Mouse (Mus musculus): ENCODE measurements at regions not wholly inside any gene's neighbourhood (a gene's known extent, or its start where the extent isn't known, plus 50 kb on each side); places are given as distances from the start of the nearest gene placed in this dataset.
A peak's percentile ranks its signal among the peaks of the same experiment; 100 is the strongest.
"Not testable (repeated sequence)": the region's sequence is repeated elsewhere in the genome, so short reads cannot be mapped to it uniquely, and the experiment has no call there.

- no peaks in the 10 kb centered on the region for H3K36me3 ChIP-seq (ENCODE audit: insufficient read depth, low read length)
- no peaks in the 10 kb centered on the region for H3K9me3 ChIP-seq (ENCODE audit: low read length)
- no peaks in the 10 kb centered on the region for H3K4me1 ChIP-seq (ENCODE audit: insufficient read depth, low read length)
- ATAC-seq (ENCODE audit: low FRiP score, low TSS enrichment) = peak; percentile 57; the same call in 1 of the 2 replicates
- 59% methylated on average over 5 of the region's 5 CpGs for WGBS
- H3K27me3 ChIP-seq (ENCODE audit: insufficient read depth, low read length) = no peaks in the 10 kb centered on the region
- no peak overlapping the region for H3K4me2 ChIP-seq (replicated peaks; ENCODE audit: low read depth, low read length)
- no peak overlapping the region for H3K9ac ChIP-seq (replicated peaks; ENCODE audit: low read length)
- H3K27ac ChIP-seq (ENCODE audit: low read length) = no peak overlapping the region
- no peak overlapping the region for H3K4me3 ChIP-seq (ENCODE audit: low read length)
These were observed 523.8 kb downstream of the Tpm3-rs7 start for GRCm38 (mm10) chr14:113838237-113838636.

GRCm38 (mm10) chr14:113847836-113848235 lies 533.4 kb downstream of the Tpm3-rs7 start:
- H3K9me3 ChIP-seq (ENCODE audit: low read length); H3K27me3 ChIP-seq (ENCODE audit: insufficient read depth, low read length); H3K27ac ChIP-seq (ENCODE audit: low read length); H3K4me3 ChIP-seq (ENCODE audit: low read length); H3K4me2 ChIP-seq (replicated peaks; ENCODE audit: low read depth, low read length); H3K9ac ChIP-seq (replicated peaks; ENCODE audit: low read length); ATAC-seq (ENCODE audit: low FRiP score, low TSS enrichment); H3K36me3 ChIP-seq (ENCODE audit: insufficient read depth, low read length); H3K4me1 ChIP-seq (ENCODE audit: insufficient read depth, low read length): not testable (repeated sequence)
- WGBS = 90% methylated on average over 1 of the region's 1 CpGs

- Histone ChIP-seq H3K27ac (ENCODE audit: low read length) (no peak overlapping the region), H3K27me3 (ENCODE audit: insufficient read depth, low read length) (no peaks in the 10 kb centered on the region), H3K4me3 (ENCODE audit: low read length) (no peak overlapping the region), H3K4me1 (ENCODE audit: insufficient read depth, low read length) (no peaks in the 10 kb centered on the region), H3K36me3 (ENCODE audit: insufficient read depth, low read length) (no peaks in the 10 kb centered on the region), H3K9ac (replicated peaks; ENCODE audit: low read length) (no peak overlapping the region), H3K4me2 (replicated peaks; ENCODE audit: low read depth, low read length) (no peak overlapping the region), H3K9me3 (ENCODE audit: low read length) (no peaks in the 10 kb centered on the region)
- ATAC-seq (ENCODE audit: low FRiP score, low TSS enrichment) = no peak
- WGBS = 52% methylated on average over 4 of the region's 4 CpGs
These were observed 538.6 kb downstream of the Tpm3-rs7 start for GRCm38 (mm10) chr14:113852988-113853387.

GRCm38 (mm10) chr14:113867123-113868019 lies 553.0 kb downstream of the Tpm3-rs7 start:
- Histone ChIP-seq H3K4me3 (ENCODE audit: low read length) (no peak overlapping the region), H3K4me1 (ENCODE audit: insufficient read depth, low read length) (no peaks in the 10 kb centered on the region), H3K4me2 (replicated peaks; ENCODE audit: low read depth, low read length) (no peak overlapping the region), H3K36me3 (ENCODE audit: insufficient read depth, low read length) (no peaks in the 10 kb centered on the region), H3K9me3 (ENCODE audit: low read length) (no peaks in the 10 kb centered on the region), H3K27ac (ENCODE audit: low read length) (no peak overlapping the region), H3K27me3 (ENCODE audit: insufficient read depth, low read length) (no peaks in the 10 kb centered on the region), H3K9ac (replicated peaks; ENCODE audit: low read length) (no peak overlapping the region)
- ATAC-seq (ENCODE audit: low FRiP score, low TSS enrichment) = no peak
- 86% methylated on average over 5 of the region's 5 CpGs for WGBS

GRCm38 (mm10) chr14:113883581-113883980 lies 569.2 kb downstream of the Tpm3-rs7 start:
- Histone ChIP-seq H3K36me3 (ENCODE audit: insufficient read depth, low read length) (no peaks in the 10 kb centered on the region), H3K4me3 (ENCODE audit: low read length) (no peak overlapping the region), H3K9ac (replicated peaks; ENCODE audit: low read length) (no peak overlapping the region), H3K27me3 (ENCODE audit: insufficient read depth, low read length) (no peaks in the 10 kb centered on the region), H3K4me1 (ENCODE audit: insufficient read depth, low read length) (no peaks in the 10 kb centered on the region), H3K9me3 (ENCODE audit: low read length) (no peaks in the 10 kb centered on the region), H3K4me2 (replicated peaks; ENCODE audit: low read depth, low read length) (no peak overlapping the region), H3K27ac (ENCODE audit: low read length) (no peak overlapping the region)
- ATAC-seq (ENCODE audit: low FRiP score, low TSS enrichment) = no peak

GRCm38 (mm10) chr14:113886925-113887871 lies 572.8 kb downstream of the Tpm3-rs7 start:
- H3K4me3 ChIP-seq (ENCODE audit: low read length) = no peak overlapping the region
- H3K36me3 ChIP-seq (ENCODE audit: insufficient read depth, low read length) = no peaks in the 10 kb centered on the region
- H3K27ac ChIP-seq (ENCODE audit: low read length) = no peak overlapping the region
- H3K27me3 ChIP-seq (ENCODE audit: insufficient read depth, low read length) = no peaks in the 10 kb centered on the region
- no peak overlapping the region for H3K4me2 ChIP-seq (replicated peaks; ENCODE audit: low read depth, low read length)
- no peak overlapping the region for H3K9ac ChIP-seq (replicated peaks; ENCODE audit: low read length)
- 79% methylated on average over 6 of the region's 6 CpGs for WGBS
- ATAC-seq (ENCODE audit: low FRiP score, low TSS enrichment) = no peak
- no peaks in the 10 kb centered on the region for H3K4me1 ChIP-seq (ENCODE audit: insufficient read depth, low read length)
- no peaks in the 10 kb centered on the region for H3K9me3 ChIP-seq (ENCODE audit: low read length)

GRCm38 (mm10) chr14:113930779-113931178 lies 616.4 kb downstream of the Tpm3-rs7 start:
- Histone ChIP-seq H3K27ac (ENCODE audit: low read length) (no peak overlapping the region), H3K4me1 (ENCODE audit: insufficient read depth, low read length) (no peaks in the 10 kb centered on the region), H3K9ac (replicated peaks; ENCODE audit: low read length) (no peak overlapping the region), H3K27me3 (ENCODE audit: insufficient read depth, low read length) (no peaks in the 10 kb centered on the region), H3K4me3 (ENCODE audit: low read length) (no peak overlapping the region), H3K36me3 (ENCODE audit: insufficient read depth, low read length) (no peaks in the 10 kb centered on the region), H3K4me2 (replicated peaks; ENCODE audit: low read depth, low read length) (no peak overlapping the region), H3K9me3 (ENCODE audit: low read length) (no peaks in the 10 kb centered on the region)
- no peak for ATAC-seq (ENCODE audit: low FRiP score, low TSS enrichment)
- 35% methylated on average over 1 of the region's 1 CpGs for WGBS

- no peak overlapping the region for H3K27ac ChIP-seq (ENCODE audit: low read length)
- no peaks in the 10 kb centered on the region for H3K4me1 ChIP-seq (ENCODE audit: insufficient read depth, low read length)
- no peak for ATAC-seq (ENCODE audit: low FRiP score, low TSS enrichment)
- 84% methylated on average over 4 of the region's 4 CpGs for WGBS
- H3K36me3 ChIP-seq (ENCODE audit: insufficient read depth, low read length) = no peaks in the 10 kb centered on the region
- H3K4me2 ChIP-seq (replicated peaks; ENCODE audit: low read depth, low read length) = no peak overlapping the region
- no peaks in the 10 kb centered on the region for H3K9me3 ChIP-seq (ENCODE audit: low read length)
- H3K4me3 ChIP-seq (ENCODE audit: low read length) = no peak overlapping the region
- no peaks in the 10 kb centered on the region for H3K27me3 ChIP-seq (ENCODE audit: insufficient read depth, low read length)
- H3K9ac ChIP-seq (replicated peaks; ENCODE audit: low read length) = no peak overlapping the region
These were observed 619.4 kb downstream of the Tpm3-rs7 start for GRCm38 (mm10) chr14:113933841-113934240.

Measured in kidney, embryonic 16.5 days (tissue).